Mouse (Mus musculus) CD8-positive naive resting alpha-beta T cell, adult 57 days (primary cell): ENCODE results near the gene Xndc1. TPM values are rescaled to one million over a fixed set of nuclear protein-coding genes. Genes with fewer than 3 reads are reported as not detected.

ENCODE experiments used
- total RNA-seq: library from RNA; stranded (reverse); gene quantifications from one replicate; pipeline ENCODE4 v1.2.4, GENCODE M21; 2023

The Xndc1 gene
- total RNA-seq: 47.9 TPM

DNA sequence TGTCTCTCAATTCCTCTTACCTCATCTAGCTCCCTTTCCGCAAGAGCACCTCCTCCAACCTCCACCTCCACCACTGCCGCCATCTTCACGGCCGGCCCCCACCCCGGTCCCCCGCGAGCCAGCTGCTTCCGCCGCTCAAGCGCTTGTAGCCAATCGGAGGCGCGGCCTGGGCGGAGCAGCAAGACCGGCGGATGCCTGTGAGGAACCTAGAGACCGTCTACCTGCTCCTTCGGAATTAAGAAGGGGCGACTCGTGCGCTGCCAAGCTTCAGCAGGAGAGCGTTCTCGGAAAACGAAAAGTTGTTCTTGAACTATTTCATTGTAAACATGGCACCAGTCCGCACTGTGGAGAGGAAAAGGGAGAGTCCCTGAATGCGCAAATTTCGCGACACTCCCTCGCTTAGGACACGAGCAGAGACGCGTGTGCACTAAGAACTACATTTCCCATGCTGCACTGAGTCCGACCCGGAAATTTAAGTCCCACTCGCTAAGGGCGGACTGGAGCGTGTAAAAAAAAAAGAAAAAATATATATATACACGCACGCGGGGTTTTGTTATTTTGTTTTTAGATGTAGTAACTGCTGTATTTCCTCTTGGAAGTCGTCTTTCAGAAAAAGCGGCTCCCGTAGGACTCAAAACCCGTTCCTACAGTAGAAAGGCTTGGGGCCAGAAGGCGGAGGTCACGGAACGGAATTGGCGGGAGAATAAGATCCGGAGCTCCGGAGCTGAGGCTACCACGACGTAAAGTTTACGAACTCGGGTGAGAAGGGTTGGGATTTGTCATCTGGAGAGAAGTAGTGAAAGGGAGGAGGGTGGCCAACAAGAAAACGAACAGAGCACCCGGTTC lies at the start of gene Xndc1, which contains the start of the genes Rnf121 and Xntrpc:
Gene Xndc1 (plus strand): TSS at position 466 of the 846 bp plus-strand sequence.
Gene Rnf121 (minus strand): TSS at position 424 of the 846 bp plus-strand sequence.
Gene Xntrpc (plus strand): TSS at position 668 of the 846 bp plus-strand sequence.

DNA sequence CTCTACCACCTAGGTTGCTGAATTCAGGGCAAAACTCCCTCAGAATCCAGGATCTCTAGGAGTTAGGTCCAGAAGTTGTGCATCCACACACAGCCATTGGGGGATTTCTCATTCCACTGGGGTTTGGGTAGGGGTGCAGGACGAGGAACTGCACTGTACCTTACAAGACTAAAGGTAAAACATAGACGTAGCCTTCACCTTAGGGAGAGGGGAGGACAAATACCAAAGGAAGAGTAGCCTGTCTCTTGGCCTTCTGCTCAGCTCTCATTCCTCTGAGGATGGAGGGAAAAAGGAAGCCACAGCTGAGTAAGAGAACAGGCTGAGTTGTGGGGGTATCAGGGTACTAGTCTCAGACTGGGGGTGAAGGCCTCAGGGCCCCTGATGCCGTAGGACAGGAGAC lies 46.7 kb upstream of the Xndc1 start, which contains the start of gene Il18bp:
Gene Il18bp (minus strand): TSS at position 101 of the 400 bp plus-strand sequence.

DNA sequence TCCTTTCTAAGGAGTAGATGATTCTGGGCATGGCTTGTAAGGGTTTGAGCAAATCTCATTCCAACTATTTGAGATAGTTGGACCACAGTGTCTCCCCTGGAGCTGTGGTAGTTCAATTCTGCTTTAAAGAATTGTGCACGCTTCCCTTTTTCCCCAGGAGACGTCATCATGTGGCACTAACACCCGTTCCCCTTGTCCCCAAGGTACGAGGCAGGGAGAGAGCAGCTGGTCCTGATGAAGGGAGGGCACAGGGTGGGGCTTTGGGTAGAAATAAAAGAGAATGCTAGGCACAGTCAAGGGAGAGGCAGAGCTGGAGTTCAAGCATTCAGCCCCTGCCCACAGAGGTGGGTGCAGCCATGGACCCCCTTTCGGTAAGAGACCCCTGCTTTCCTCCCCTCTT lies 17.5 kb downstream of the Xndc1 start, which contains the start of gene Trpc2:
Gene Trpc2 (plus strand): TSS at position 301 of the 400 bp plus-strand sequence.

DNA sequence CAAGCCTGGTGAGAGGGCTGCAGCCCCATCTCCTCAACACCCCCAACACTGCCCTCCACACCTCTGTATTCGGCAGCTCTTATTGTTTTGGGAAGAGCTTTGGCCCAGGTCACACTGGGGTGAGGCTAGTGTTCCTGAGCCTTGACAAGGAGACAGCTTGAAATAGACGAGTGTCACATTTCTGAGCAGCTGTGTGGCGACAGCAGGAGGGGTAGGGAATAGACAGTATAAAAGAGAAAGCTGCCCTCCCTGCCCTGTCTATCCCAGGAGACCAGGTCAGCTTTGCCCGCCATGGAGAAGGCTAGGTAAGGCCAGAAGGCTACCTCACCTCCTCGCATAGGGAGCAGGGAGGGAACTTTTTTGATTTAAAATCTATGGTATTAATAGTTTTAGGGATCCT lies 36.2 kb downstream of the Xndc1 start, which contains the start of gene Art1:
Gene Art1 (plus strand): TSS at position 257 of the 400 bp plus-strand sequence.

DNA sequence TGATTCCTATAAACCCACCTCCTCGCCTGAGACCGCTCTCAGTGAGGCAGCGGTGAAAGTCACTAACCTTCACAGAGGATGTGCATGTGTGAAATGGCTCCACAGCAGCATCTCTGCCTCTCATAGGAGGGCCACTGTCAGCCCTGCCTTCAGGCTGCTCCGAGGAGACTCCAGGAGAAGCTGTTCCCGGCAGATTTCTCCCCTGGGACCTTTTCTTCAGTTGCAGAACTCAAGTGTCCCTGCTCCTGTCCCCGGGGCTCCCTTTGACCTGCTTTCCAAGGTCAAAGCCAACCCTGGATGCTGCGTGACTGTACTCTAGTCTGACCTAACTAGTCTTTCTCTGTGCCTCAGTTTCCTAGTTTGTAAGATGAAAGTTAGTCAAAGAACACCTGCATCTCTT lies 43.9 kb downstream of the Xndc1 start, which contains the start of gene Art5:
Gene Art5 (minus strand): TSS at position 319 of the 400 bp plus-strand sequence.

DNA sequence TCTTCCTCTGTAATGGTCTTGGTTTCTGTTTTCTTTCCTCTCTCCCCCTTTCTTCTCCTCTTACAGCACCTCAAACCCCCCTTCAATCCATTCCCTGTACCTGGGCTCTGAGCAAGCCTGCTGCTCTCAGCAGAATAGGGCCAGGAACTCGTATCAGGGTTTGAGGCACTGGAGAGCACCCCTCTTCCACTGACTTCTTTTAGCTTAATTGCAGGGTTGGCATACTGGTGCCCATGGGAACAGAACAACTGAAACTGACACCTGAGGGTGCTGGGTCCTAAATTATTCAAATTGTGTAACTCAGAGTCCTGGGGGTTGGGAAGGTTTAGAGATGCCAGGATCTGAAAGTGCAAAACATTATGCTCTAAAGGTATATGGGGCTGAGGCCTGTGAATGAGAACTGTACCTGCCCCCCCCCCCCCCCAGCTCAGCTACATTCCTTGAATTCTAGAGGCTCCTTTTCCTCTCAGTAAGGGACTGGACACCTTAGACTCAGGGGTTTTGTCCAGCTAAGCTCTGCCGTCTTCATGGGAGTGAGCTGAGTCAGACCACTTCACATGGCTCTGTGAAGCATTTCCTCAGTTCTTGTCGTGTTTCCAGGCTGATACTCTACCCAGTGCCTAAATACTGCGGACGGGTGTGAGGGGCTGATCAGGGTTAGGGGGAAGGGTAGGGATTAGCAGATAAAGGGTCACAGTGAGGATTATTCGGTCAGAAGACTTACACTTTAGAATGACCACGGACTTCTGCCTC lies 51.4 kb downstream of the Xndc1 start, which contains the start of gene Chrna10:
Gene Chrna10 (minus strand): TSS at position 250 of the 753 bp plus-strand sequence.

Other genes with a start within 250 kb of the Xndc1 start
- gene Phox2a, start 247.2 kb upstream of the Xndc1 start, total RNA-seq: not detected
- 8.9 TPM for gene Inppl1, start 227.3 kb upstream of the Xndc1 start, total RNA-seq
- not detected for gene Folr2, start 208.3 kb upstream of the Xndc1 start, total RNA-seq
- 63.0 TPM for gene Anapc15, start 201.8 kb upstream of the Xndc1 start, total RNA-seq
- gene Folr1, start 194.7 kb upstream of the Xndc1 start, total RNA-seq: not detected
- gene Lamtor1, start 159.6 kb upstream of the Xndc1 start, total RNA-seq: 56.6 TPM
- gene Tomt, start 159.2 kb upstream of the Xndc1 start, total RNA-seq: not detected
- 1.4 TPM for gene Lrrc51, start 131.6 kb upstream of the Xndc1 start, total RNA-seq
- gene Numa1, start 131.4 kb upstream of the Xndc1 start, total RNA-seq: 350 TPM
- gene Il18bp, start 46.8 kb upstream of the Xndc1 start, total RNA-seq: 8.1 TPM
- 31.0 TPM for gene Rnf121, start within 50 bp of the Xndc1 start, total RNA-seq
- 7.1 TPM for gene Xntrpc, start 202 bp downstream of the Xndc1 start, total RNA-seq
- gene Trpc2, start 17.6 kb downstream of the Xndc1 start, total RNA-seq: not detected
- 0.40 TPM for gene Art1, start 36.2 kb downstream of the Xndc1 start, total RNA-seq
- gene Art5, start 44.0 kb downstream of the Xndc1 start, total RNA-seq: 0.49 TPM
- not detected for gene Chrna10, start 51.3 kb downstream of the Xndc1 start, total RNA-seq
- gene Nup98, start 144.7 kb downstream of the Xndc1 start, total RNA-seq: 98.7 TPM
- gene Pgap2, start 144.7 kb downstream of the Xndc1 start, total RNA-seq: 35.3 TPM
- gene Rhog, start 190.5 kb downstream of the Xndc1 start, total RNA-seq: 157 TPM
- 174 TPM for gene Stim1, start 202.3 kb downstream of the Xndc1 start, total RNA-seq